Mouse (Mus musculus) spleen, postnatal 36 days (tissue): ENCODE measurements around the gene Rnf151.
"Not testable (repeated sequence)": the region's sequence is repeated elsewhere in the genome, so short reads cannot be mapped to it uniquely, and the experiment has no call there.

Experiments used
- DNase-seq, 2 experiments: peaks; one replicate each; pipeline ENCODE4 v3.0.0; 2022; ENCODE audit warnings: low spot score in 2 of 2, mixed read lengths in 1 of 2

Rnf151 gene

GRCm38 (mm10) chr17:24732233-24732935 lies 14.5 kb upstream of the Rnf151 start:
- DNase-seq, result no peak

GRCm38 (mm10) chr17:24730787-24731186 lies 12.9 kb upstream of the Rnf151 start:
- no peak for DNase-seq

GRCm38 (mm10) chr17:24729067-24729466 lies 11.2 kb upstream of the Rnf151 start:
- DNase-seq, result no peak

- DNase-seq, result no peak
Observed at GRCm38 (mm10) chr17:24728184-24728583, 10.3 kb upstream of the Rnf151 start.

- DNase-seq, result no peak
Observed at GRCm38 (mm10) chr17:24727618-24728017, 9.8 kb upstream of the Rnf151 start, which contains the start of gene Rpl3l. Gene Rpl3l (plus strand): TSS chr17:24727820.

- no peak for DNase-seq
Observed at GRCm38 (mm10) chr17:24725637-24726390, 8.0 kb upstream of the Rnf151 start.

- peak; percentile 92 to 94 for DNase-seq
Observed at GRCm38 (mm10) chr17:24724184-24724583, 6.3 kb upstream of the Rnf151 start, which contains the start of gene Ndufb10. Gene Ndufb10 (minus strand): TSS chr17:24724478.

GRCm38 (mm10) chr17:24723881-24724180 lies 6.0 kb upstream of the Rnf151 start:
- peak; percentile 19 to 50 for DNase-seq

- no peak for DNase-seq
Observed at GRCm38 (mm10) chr17:24723122-24723880, 5.4 kb upstream of the Rnf151 start.

- DNase-seq, result no peak
Observed at GRCm38 (mm10) chr17:24722220-24722924, 4.5 kb upstream of the Rnf151 start.

- not testable (repeated sequence) for DNase-seq
Observed at GRCm38 (mm10) chr17:24721383-24721955, 3.6 kb upstream of the Rnf151 start.

GRCm38 (mm10) chr17:24720616-24721015 lies 2.8 kb upstream of the Rnf151 start:
- not testable (repeated sequence) for DNase-seq

- DNase-seq, result peak; percentile 98
Observed at GRCm38 (mm10) chr17:24719494-24720222, 1.8 kb upstream of the Rnf151 start.

- not testable (repeated sequence) for DNase-seq
Observed at GRCm38 (mm10) chr17:24718938-24719337, 1.1 kb upstream of the Rnf151 start.

GRCm38 (mm10) chr17:24716166-24716682 lies 1.6 kb downstream of the Rnf151 start:
- DNase-seq, result no peak

GRCm38 (mm10) chr17:24715556-24715955 lies 2.3 kb downstream of the Rnf151 start:
- no peak for DNase-seq

- no peak for DNase-seq
Observed at GRCm38 (mm10) chr17:24708646-24709045, 9.2 kb downstream of the Rnf151 start.

- DNase-seq, result no peak
Observed at GRCm38 (mm10) chr17:24707801-24708425, 9.9 kb downstream of the Rnf151 start.

GRCm38 (mm10) chr17:24706982-24707800 lies 10.7 kb downstream of the Rnf151 start, which contains the start of gene Tbl3:
Gene Tbl3 (minus strand): TSS chr17:24707660.
- DNase-seq, result peak; percentile 86 to 88
